Mouse (Mus musculus) hindbrain, embryonic 11.5 days (tissue): Measurements from ENCODE around the gene Lce1m. TPM values are rescaled to one million over a fixed set of nuclear protein-coding genes. Genes with fewer than 3 reads are reported as not detected.
"Not testable (repeated sequence)": the region's sequence is repeated elsewhere in the genome, so short reads cannot be mapped to it uniquely, and the experiment has no call there.

Source experiments
- ATAC-seq: fragments of 200-750 bp; cut with Nextera tagmentation; 2 replicates; pipeline ENCODE4 v1.8.0; 2017; ENCODE audit warnings: mild to moderate bottlenecking, moderate TSS enrichment, moderate library complexity; ENCODE audit not compliant: low FRiP score
- DNase-seq: peaks from one replicate; pipeline ENCODE4 v3.0.0-alpha.2; 2015; ENCODE audit warnings: low spot score
- H3K27ac ChIP-seq: fragments of 300-500 bp; sonication (generic); 2 replicates; pipeline ENCODE4 v1.5.1; 2014; ENCODE audit warnings: mild to moderate bottlenecking, low read depth, low read length
- H3K27me3 ChIP-seq: fragments of 300-500 bp; sonication (generic); 2 replicates; pipeline ENCODE4 v1.6.1; 2014; ENCODE audit warnings: mild to moderate bottlenecking, low read length, moderate library complexity, mixed read lengths; ENCODE audit not compliant: control insufficient read depth, insufficient read depth
- H3K36me3 ChIP-seq: fragments of 300-500 bp; sonication (generic); 2 replicates; pipeline ENCODE4 v1.6.1; 2014; ENCODE audit warnings: mild to moderate bottlenecking, low read length, moderate library complexity, mixed read lengths; ENCODE audit not compliant: control insufficient read depth, insufficient read depth
- H3K4me1 ChIP-seq: fragments of 300-500 bp; sonication (generic); replicated peaks from 2 replicates; pipeline ENCODE4 v1.6.1; 2014; ENCODE audit warnings: low read length, mixed read lengths; ENCODE audit not compliant: control insufficient read depth, insufficient read depth
- H3K4me2 ChIP-seq: fragments of 300-500 bp; sonication (generic); replicated peaks from 2 replicates; pipeline ENCODE4 v1.6.1; 2014; ENCODE audit warnings: mild to moderate bottlenecking, low read depth, low read length
- H3K4me3 ChIP-seq: fragments of 300-500 bp; sonication (generic); 2 replicates; pipeline ENCODE4 v1.5.1; 2014; ENCODE audit warnings: low read depth, low read length
- H3K9ac ChIP-seq: fragments of 300-500 bp; sonication (generic); 2 replicates; pipeline ENCODE4 v1.6.1; 2014; ENCODE audit warnings: low read depth, low read length
- H3K9me3 ChIP-seq: fragments of 300-500 bp; sonication (generic); 2 replicates; pipeline ENCODE4 v1.6.1; 2016; ENCODE audit warnings: low read length; ENCODE audit not compliant: control insufficient read depth
- WGBS: fragments of 180-500 bp; shearing (Covaris S2); extraction: QIAGEN DNeasy Blood & Tissue Kit; methylation state at CpG from one replicate; pipeline ENCODE4 v1.1.7; 2014; 5-methylcytosine and 5-hydroxymethylcytosine counted together
- polyA plus RNA-seq: library from polyadenylated mRNA; unstranded; fragments of >200 nt; fragmentation: Nextera tagmentation; extraction: Ambion mirVana; gene quantifications from 2 replicates; pipeline ENCODE4 v1.2.1, GENCODE M21; 2014

Gene Lce1m
- polyA plus RNA-seq = not detected in 2 replicates

DNA sequence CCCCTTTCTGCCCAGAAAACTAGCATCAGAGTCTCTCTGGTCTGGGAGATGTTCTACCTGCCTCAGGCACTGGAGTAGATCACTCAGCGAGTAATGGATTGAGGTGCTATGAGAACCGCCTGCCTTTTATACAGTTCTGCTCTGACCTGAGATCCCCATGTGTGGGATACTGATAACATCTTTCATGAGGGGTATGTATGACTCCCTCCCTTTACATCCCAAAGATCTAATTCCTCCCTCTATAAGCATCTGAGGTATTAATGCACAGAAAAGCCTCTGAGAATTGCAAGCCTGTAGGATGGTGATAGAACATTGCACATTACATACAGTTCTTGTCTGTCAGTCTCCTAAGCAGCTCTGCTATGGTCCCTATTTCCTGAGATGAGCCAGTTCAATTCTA, at the start of gene Lce1m:
Gene Lce1m, minus strand, starts transcription at position 101 of the 400 bp plus-strand sequence.
- H3K4me2 ChIP-seq = no peak within 1 kb of the TSS
- 81% methylated on average over 2 of the region's 2 CpGs for WGBS
- no peak for ATAC-seq

DNA sequence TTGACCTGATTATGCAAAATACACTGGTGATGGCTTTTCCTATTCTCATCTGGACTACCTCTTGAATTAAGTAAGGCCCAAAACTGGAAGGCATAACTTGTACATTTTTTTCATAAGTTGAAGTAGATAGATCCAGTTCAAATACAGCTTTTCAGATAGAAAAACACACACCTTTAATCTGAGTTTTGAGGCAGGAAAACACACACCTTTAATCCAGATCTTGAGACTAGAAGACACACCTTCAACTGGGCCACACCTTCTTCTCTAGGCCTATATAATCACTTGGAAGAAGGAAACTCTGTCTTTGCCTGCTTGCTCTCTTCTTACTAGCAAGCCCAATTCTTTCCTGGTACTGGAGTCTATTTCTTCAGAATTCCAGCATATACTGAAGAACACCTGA, 49.7 kb upstream of the Lce1m start, which contains the start of gene Gm4858:
Gene Gm4858, plus strand, starts transcription at position 301 of the 400 bp plus-strand sequence.
- H3K4me2 ChIP-seq, H3K27me3 ChIP-seq, H3K4me3 ChIP-seq, ATAC-seq, DNase-seq, H3K4me1 ChIP-seq, H3K27ac ChIP-seq, H3K9me3 ChIP-seq, H3K36me3 ChIP-seq, H3K9ac ChIP-seq: not testable (repeated sequence)

More for the DNA sequence above, at the start of gene Lce1m:
- H3K27me3 ChIP-seq = no peaks in the 10 kb centered on the region
- no peak for DNase-seq
- H3K4me1 ChIP-seq = no peaks in the 10 kb centered on the region
- H3K9ac ChIP-seq = no peak within 1 kb of the TSS
- no peak within 1 kb of the TSS for H3K27ac ChIP-seq
- H3K36me3 ChIP-seq = no peaks in the 10 kb centered on the region
- no peaks in the 10 kb centered on the region for H3K9me3 ChIP-seq
- no peak within 1 kb of the TSS for H3K4me3 ChIP-seq

DNA sequence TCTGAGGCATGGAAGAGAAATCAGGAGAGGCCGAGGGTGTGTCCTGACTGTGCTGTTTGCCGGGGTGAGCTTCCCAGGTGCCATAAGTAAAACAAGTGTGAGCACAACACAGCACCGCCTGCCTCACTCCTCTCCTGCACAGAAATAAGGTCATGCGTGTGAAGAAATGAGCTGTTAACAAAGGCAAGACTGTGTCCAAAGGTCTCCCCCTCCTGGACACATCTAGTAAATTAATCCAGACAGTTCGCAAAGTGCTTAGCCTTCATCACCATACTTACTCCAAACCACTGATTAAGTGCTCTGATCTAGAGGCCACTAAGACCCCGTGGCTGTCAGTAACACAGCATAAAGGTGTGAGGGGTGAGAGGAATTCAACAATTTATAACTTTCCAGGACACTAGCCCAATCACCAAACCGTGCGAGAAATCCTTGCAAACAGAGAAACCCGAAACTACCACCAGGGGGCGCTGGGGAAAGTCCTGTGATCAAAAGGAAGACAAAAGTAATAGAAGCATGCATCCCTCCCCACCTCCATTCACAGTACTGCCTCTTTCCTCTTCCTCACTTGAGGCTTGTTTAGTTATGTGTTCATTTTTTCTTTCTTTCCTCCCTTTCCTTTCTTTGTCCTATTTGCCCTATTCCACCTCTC, 34.1 kb upstream of the Lce1m start:
- no peaks in the 10 kb centered on the region for H3K27me3 ChIP-seq
- H3K4me2 ChIP-seq = no peak overlapping the region
- WGBS = 55% methylated on average over 10 of the region's 10 CpGs
- H3K36me3 ChIP-seq = no peaks in the 10 kb centered on the region
- H3K27ac ChIP-seq = no peak overlapping the region
- H3K9ac ChIP-seq = no peak overlapping the region
- no peaks in the 10 kb centered on the region for H3K9me3 ChIP-seq
- H3K4me1 ChIP-seq = no peaks in the 10 kb centered on the region
- H3K4me3 ChIP-seq = no peak overlapping the region
- ATAC-seq = no peak
- peak; percentile 51 for DNase-seq

DNA sequence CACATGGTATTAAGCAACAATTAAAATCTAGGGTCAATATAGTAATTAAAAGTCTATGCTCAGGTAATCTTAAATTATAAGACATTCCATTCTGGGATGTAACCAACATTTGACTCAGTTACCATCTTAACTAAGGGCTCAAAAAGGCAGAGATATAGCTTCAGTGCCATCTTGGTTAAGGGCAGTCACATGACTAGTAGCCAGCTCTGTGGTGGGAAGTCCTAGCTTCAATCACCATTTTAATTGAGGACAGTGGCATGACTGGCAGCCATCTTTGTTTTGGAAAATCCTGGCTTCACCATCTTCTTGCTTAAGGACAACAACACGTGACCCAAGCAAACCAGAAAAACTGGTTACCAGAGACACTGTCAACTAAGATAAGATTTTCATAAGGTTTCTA, 31.3 kb upstream of the Lce1m start:
- H3K4me1 ChIP-seq = no peaks in the 10 kb centered on the region
- no peak overlapping the region for H3K4me2 ChIP-seq
- DNase-seq (no peak), ATAC-seq (no peak)
- no peaks in the 10 kb centered on the region for H3K36me3 ChIP-seq
- no peak overlapping the region for H3K4me3 ChIP-seq
- H3K27me3 ChIP-seq = no peaks in the 10 kb centered on the region
- no peak overlapping the region for H3K27ac ChIP-seq
- H3K9ac ChIP-seq = no peak overlapping the region
- no peaks in the 10 kb centered on the region for H3K9me3 ChIP-seq
- 89% methylated on average over 1 of the region's 1 CpGs for WGBS

DNA sequence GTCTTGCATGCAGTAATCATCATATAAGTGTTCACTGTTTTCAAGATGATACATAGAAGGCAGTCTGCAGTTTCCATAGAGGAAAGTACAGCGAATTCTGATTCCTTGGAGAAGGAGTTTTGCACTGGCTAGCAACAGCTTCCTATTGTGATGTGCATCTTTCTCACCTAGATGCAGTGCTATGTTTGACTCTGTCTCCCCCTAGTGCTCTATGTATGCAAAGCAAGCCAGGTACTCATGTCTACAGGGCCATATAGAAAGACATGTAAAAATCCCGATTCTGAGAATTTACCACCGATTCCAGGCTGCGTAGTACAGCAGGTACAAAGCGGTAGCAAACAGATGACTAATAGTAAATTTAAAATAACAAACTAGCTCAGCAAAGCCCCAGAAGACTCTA, 12.6 kb upstream of the Lce1m start:
- DNase-seq = peak; percentile 70
- Histone ChIP-seq H3K27me3 (no peaks in the 10 kb centered on the region), H3K4me2 (no peak overlapping the region), H3K4me3 (no peak overlapping the region), H3K4me1 (no peaks in the 10 kb centered on the region), H3K36me3 (no peaks in the 10 kb centered on the region), H3K9ac (no peak overlapping the region), H3K27ac (no peak overlapping the region), H3K9me3 (no peaks in the 10 kb centered on the region)
- peak; percentile 80 for ATAC-seq
- 58% methylated on average over 5 of the region's 5 CpGs for WGBS

DNA sequence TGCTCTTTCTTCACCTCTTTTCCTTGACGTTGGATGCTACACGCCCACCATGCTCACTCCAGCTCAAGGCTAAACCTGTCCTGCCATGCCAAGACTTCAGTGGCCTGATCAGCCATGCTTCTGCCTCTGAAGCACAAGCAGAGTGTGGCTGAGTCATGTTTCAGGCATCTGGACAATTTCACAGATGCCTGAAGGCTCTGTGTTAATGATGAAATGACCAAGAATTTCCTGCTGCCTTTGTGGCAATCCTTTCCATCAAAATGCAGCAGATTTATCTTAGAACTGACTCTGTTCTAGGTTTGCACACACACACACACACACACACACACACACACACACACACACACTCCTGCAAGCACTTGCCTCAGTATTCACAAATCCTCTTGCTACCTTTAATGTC, 6.6 kb upstream of the Lce1m start:
- Histone ChIP-seq H3K9me3 (no peaks in the 10 kb centered on the region), H3K4me1 (no peaks in the 10 kb centered on the region), H3K4me2 (no peak overlapping the region), H3K4me3 (no peak overlapping the region), H3K27me3 (no peaks in the 10 kb centered on the region), H3K36me3 (no peaks in the 10 kb centered on the region), H3K27ac (no peak overlapping the region), H3K9ac (no peak overlapping the region)
- DNase-seq (no peak), ATAC-seq (no peak)
- WGBS = 89% methylated on average over 2 of the region's 2 CpGs

DNA sequence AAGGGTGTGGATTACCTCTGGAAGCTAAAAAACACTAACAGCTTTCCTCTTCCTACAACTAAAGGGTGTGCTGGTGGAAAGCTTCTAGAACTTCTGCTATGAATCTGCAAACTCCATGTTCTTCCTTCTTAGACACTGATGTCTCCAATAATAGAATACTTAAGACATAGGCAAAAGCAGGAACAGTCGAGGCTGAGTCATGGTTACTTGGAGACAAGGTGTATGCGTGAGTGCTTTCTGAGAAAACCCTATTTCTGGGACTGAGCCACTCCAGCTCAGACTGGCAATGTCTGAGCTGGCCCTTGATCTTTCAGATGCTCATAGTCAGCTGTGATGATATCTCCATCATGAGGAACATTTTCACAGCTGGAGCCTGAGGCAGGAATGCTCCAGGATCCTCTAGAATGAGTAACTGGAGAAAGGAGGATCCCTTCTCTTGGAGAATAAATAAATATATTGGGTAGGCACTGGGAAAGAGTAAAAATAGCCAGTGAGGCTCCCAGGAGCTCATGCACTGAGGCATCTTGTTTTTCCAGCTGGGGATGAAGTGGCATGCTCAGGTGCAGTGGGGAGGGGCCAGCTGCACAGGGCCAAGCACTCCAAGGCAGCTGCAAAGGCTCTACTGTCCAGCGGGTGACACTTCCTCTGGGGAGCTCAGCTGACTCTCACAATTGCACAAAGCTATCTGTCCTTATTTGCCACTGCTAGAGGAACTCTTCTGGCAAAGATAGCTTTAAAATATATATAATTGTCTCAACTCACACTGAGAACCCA, 4.7 kb upstream of the Lce1m start:
- no peaks in the 10 kb centered on the region for H3K4me1 ChIP-seq
- DNase-seq (no peak), ATAC-seq (no peak)
- H3K9ac ChIP-seq = no peak overlapping the region
- no peaks in the 10 kb centered on the region for H3K27me3 ChIP-seq
- no peaks in the 10 kb centered on the region for H3K36me3 ChIP-seq
- WGBS = 84% methylated on average over 3 of the region's 3 CpGs
- H3K27ac ChIP-seq = no peak overlapping the region
- no peaks in the 10 kb centered on the region for H3K9me3 ChIP-seq
- no peak overlapping the region for H3K4me3 ChIP-seq
- no peak overlapping the region for H3K4me2 ChIP-seq

DNA sequence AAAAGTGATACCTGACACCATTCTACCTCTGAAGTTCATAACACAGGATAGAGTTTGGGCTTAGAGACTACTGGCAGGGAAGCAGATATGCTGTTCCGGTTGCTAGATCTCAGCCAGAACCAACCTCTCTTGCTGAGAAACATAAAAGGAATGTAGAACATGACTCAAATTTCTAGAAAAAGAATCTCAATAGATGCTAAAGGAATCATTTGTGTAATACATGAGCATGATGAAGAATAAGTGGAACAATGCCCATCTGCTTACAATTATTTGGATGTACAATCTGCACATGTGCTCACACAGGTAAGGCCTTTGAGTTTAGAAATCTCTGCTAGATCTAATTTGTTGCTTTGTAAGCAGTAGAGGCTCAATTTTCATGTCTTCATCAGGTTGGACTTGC, 2.3 kb upstream of the Lce1m start:
- no peaks in the 10 kb centered on the region for H3K36me3 ChIP-seq
- H3K9ac ChIP-seq = no peak overlapping the region
- DNase-seq = no peak
- ATAC-seq = no peak
- no peaks in the 10 kb centered on the region for H3K27me3 ChIP-seq
- H3K27ac ChIP-seq = no peak overlapping the region
- 93% methylated on average over 1 of the region's 1 CpGs for WGBS
- no peaks in the 10 kb centered on the region for H3K4me1 ChIP-seq
- no peaks in the 10 kb centered on the region for H3K9me3 ChIP-seq
- no peak overlapping the region for H3K4me2 ChIP-seq
- H3K4me3 ChIP-seq = no peak overlapping the region
